Mouse (Mus musculus) liver, postnatal 0 days (tissue): ENCODE measurements around the gene Nhsl1.

Experiments
- CTCF ChIP-seq: sonication (generic); IDR thresholded peaks from 2 replicates; pipeline ENCODE4 v1.5.1; 2016; ENCODE audit warnings: antibody characterized with exemption, low read depth
- EP300 ChIP-seq: IDR thresholded peaks from 2 replicates; pipeline ENCODE4 v1.6.1; 2016; ENCODE audit warnings: antibody characterized with exemption, low read depth, mild to moderate bottlenecking

DNA sequence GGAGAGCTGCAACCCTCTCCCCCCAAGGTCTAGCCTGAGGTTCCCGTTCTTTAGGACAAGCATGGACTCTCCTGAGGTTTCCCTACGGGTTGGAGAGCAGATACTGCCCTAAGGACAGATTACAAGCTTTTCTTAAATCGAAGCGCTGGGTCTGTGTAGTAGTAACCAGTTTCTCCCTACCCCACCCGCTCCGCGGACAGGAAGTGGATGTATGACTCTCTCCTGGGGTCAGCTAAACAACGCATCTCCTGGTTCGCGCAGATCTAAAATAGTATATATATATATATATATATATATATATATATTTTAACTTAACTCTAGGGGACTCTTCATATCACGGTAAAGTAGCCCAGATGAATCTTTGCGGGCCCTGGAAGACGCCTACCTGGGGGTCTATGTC, 226.5 kb downstream of the Nhsl1 start:
- TF ChIP-seq EP300 (no peak), CTCF (no peak)
